Mouse (Mus musculus) heart, embryonic 11.5 days (tissue): ENCODE measurements around the gene Kif26b. TPM values are rescaled to one million over a fixed set of nuclear protein-coding genes. Genes with fewer than 3 reads are reported as not detected.
A peak's percentile ranks its signal among the peaks of the same experiment; 100 is the strongest.

Source experiments
- ATAC-seq: fragments of 200-750 bp; cut with Nextera tagmentation; replicated peaks from 2 replicates; pipeline ENCODE4 v1.8.0; 2017; ENCODE audit warnings: moderate library complexity; ENCODE audit not compliant: insufficient number of reproducible peaks, low FRiP score, low TSS enrichment
- H3K27ac ChIP-seq: fragments of 300-500 bp; sonication (generic); 2 replicates; pipeline ENCODE4 v1.5.1; 2014; ENCODE audit warnings: mild to moderate bottlenecking, low read depth, low read length
- H3K27me3 ChIP-seq: fragments of 300-500 bp; sonication (generic); 2 replicates; pipeline ENCODE4 v1.6.1; 2014; ENCODE audit warnings: mild to moderate bottlenecking, low read length, mixed read lengths; ENCODE audit not compliant: control insufficient read depth, insufficient read depth
- H3K36me3 ChIP-seq: fragments of 300-500 bp; sonication (generic); 2 replicates; pipeline ENCODE4 v1.6.1; 2014; ENCODE audit warnings: mild to moderate bottlenecking, low read length, moderate library complexity, mixed read lengths; ENCODE audit not compliant: control insufficient read depth, insufficient read depth
- H3K4me1 ChIP-seq: fragments of 300-500 bp; sonication (generic); 2 replicates; pipeline ENCODE4 v1.6.1; 2014; ENCODE audit warnings: low read length; ENCODE audit not compliant: control insufficient read depth, insufficient read depth
- H3K4me2 ChIP-seq: fragments of 300-500 bp; sonication (generic); 2 replicates; pipeline ENCODE4 v1.6.1; 2014; ENCODE audit warnings: mild to moderate bottlenecking, moderate library complexity
- H3K4me3 ChIP-seq: fragments of 300-500 bp; sonication (generic); 2 replicates; pipeline ENCODE4 v1.5.1; 2014; ENCODE audit warnings: low read depth, low read length
- H3K9ac ChIP-seq: fragments of 300-500 bp; sonication (generic); 2 replicates; pipeline ENCODE4 v1.6.1; 2014; ENCODE audit warnings: mild to moderate bottlenecking, low read depth, low read length, moderate library complexity
- H3K9me3 ChIP-seq: fragments of 300-500 bp; sonication (generic); replicated peaks from 2 replicates; pipeline ENCODE4 v1.6.1; 2016; ENCODE audit warnings: low read length; ENCODE audit not compliant: control insufficient read depth
- WGBS: fragments of 180-500 bp; shearing (Covaris S2); extraction: QIAGEN DNeasy Blood & Tissue Kit; methylation state at CpG from one replicate; pipeline ENCODE4 v1.1.7; 2014; ENCODE audit not compliant: insufficient replicate concordance; 5-methylcytosine and 5-hydroxymethylcytosine counted together
- polyA plus RNA-seq: library from polyadenylated mRNA; unstranded; fragments of >200 nt; fragmentation: Nextera tagmentation; extraction: Ambion mirVana; gene quantifications from 2 replicates; pipeline ENCODE4 v1.2.1, GENCODE M21; 2014

Kif26b gene
- polyA plus RNA-seq, 1 experiment from 2014 or later: 18.9 TPM

DNA sequence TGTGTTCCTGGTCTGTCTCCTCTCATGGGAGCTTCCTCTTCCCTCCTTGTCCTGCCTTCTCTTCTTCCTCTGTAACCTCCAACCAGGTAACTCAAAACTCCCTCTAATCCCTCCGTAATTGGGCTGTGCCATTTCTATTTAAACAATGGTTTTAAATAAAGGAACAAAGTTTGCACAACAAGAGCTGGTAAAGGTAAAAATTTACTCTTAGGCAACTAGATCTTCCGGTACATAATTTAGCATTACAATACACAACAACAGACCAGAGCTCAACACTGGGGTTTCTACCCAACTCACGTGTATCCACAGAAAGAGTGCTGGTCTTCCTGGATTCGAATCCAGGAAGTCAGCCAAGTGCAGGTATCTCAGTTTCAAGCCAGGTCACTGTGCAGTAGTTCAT is 205.7 kb downstream of the Kif26b start:
- no peak for ATAC-seq
- no peak overlapping the region for H3K27ac ChIP-seq
- no peaks in the 10 kb centered on the region for H3K9me3 ChIP-seq
- 82% methylated on average over 4 of the region's 4 CpGs for WGBS
- no peaks in the 10 kb centered on the region for H3K27me3 ChIP-seq
- H3K36me3 ChIP-seq: 0 out of 2 replicates have a peak, but pooled peaks cover 2% of the 10 kb centered on the region
- no peak overlapping the region for H3K4me3 ChIP-seq
- peaks cover 21% of the 10 kb centered on the region for H3K4me1 ChIP-seq
- no peak overlapping the region for H3K9ac ChIP-seq
- H3K4me2 ChIP-seq: no peak overlapping the region

DNA sequence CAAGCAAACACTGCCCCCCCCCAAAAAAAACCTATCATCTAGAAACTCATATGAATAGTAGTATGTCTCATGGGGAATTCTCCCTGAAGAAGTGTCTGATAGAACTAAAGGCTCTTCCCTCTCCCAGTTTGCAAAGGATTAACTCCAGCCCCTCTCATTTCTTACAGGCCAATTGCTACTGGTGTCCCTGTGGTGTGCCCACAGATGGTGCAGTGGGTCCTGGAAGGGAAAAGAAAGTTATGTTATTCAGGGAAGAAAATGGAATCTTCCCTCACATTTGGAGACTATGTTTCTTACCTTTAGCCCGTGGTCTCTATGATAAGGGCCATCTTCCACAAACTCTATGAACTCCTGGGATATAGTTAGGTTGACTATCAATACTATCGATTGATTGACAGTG is 208.0 kb downstream of the Kif26b start:
- WGBS: 79% methylated on average over 2 of the region's 2 CpGs
- Histone ChIP-seq H3K36me3 (no peaks in the 10 kb centered on the region), H3K9ac (no peak overlapping the region), H3K4me2 (no peak overlapping the region), H3K4me3 (no peak overlapping the region), H3K27ac (no peak overlapping the region), H3K9me3 (no peaks in the 10 kb centered on the region), H3K27me3 (no peaks in the 10 kb centered on the region), H3K4me1 (peaks cover 21% of the 10 kb centered on the region)
- no peak for ATAC-seq

DNA sequence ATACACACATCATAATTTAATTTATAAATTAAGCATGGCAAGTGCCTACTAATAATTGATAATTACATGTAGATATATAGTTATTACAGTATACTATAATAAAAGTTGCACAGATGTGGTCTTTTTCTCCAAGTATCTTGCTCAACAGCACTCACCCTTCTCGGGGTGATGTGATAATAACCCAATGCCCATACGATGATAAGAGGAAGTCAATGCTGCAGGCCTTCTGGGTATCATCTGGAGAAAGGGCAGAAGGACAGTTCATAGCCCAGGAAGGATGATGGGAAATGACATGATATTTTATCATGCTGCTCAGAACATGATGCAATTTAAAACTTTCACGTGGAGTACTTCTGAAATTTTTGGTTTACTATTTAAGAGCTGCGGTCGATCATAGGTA is 214.9 kb downstream of the Kif26b start:
- no peak for ATAC-seq
- no peak overlapping the region for H3K4me2 ChIP-seq
- no peak overlapping the region for H3K4me3 ChIP-seq
- no peaks in the 10 kb centered on the region for H3K27me3 ChIP-seq
- no peaks in the 10 kb centered on the region; the same call in 1 of the 2 replicates for H3K4me1 ChIP-seq
- H3K36me3 ChIP-seq: no peaks in the 10 kb centered on the region
- H3K9me3 ChIP-seq: no peaks in the 10 kb centered on the region
- no peak overlapping the region for H3K27ac ChIP-seq
- 85% methylated on average over 5 of the region's 5 CpGs for WGBS
- no peak overlapping the region for H3K9ac ChIP-seq

DNA sequence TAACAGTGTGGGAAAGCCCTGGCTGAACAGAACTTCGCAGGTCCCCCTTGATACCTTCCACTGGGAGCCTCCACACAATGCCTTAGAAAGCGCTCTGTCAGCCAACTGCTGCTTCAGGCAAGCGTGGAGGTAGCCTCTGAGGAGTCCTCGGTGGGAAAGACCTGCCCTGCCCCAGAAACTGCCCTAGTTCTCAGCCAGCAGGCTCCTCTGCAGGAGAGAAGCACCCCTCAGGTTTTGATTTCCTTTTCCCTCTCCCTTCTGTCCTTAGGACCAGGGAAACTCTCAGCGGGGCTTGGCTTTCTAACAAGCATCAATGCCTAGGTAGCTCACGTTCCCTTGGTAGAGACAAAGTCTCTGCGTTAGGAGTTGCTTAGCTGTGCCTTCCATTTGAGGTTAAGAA is 215.6 kb downstream of the Kif26b start:
- no peaks in the 10 kb centered on the region for H3K27me3 ChIP-seq
- H3K4me3 ChIP-seq: no peak overlapping the region
- H3K9ac ChIP-seq: no peak overlapping the region
- H3K4me2 ChIP-seq: no peak overlapping the region
- WGBS: 68% methylated on average over 7 of the region's 7 CpGs
- no peaks in the 10 kb centered on the region for H3K9me3 ChIP-seq
- no peaks in the 10 kb centered on the region for H3K36me3 ChIP-seq
- no peaks in the 10 kb centered on the region; the same call in 1 of the 2 replicates for H3K4me1 ChIP-seq
- no peak for ATAC-seq
- peak overlapping the region; percentile 42; the same call in 1 of the 2 replicates for H3K27ac ChIP-seq

DNA sequence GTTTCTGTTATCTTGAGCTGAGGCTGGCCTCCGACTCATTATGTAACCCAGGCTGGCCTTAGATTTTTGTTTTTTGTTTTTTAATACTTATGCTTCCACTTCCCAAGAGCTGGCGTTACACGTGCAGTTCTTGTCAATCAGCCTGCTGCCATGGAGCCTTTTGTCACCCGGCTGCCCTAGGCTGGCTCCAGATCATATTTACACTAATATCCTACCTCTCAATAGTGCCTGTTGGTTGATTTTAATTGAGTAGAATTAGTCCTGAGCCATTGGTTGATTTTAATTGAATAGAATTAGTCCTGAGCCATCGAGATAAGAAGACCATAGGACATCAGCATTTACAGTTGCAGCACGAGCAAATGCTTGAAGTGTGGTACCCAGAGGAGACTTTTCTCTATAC is 216.0 kb downstream of the Kif26b start:
- no peaks in the 10 kb centered on the region; the same call in 1 of the 2 replicates for H3K4me1 ChIP-seq
- 77% methylated on average over 6 of the region's 6 CpGs for WGBS
- H3K27me3 ChIP-seq: no peaks in the 10 kb centered on the region
- no peak overlapping the region for H3K27ac ChIP-seq
- no peak overlapping the region for H3K4me2 ChIP-seq
- no peaks in the 10 kb centered on the region for H3K9me3 ChIP-seq
- no peak overlapping the region for H3K9ac ChIP-seq
- no peaks in the 10 kb centered on the region for H3K36me3 ChIP-seq
- H3K4me3 ChIP-seq: no peak overlapping the region
- ATAC-seq: no peak

DNA sequence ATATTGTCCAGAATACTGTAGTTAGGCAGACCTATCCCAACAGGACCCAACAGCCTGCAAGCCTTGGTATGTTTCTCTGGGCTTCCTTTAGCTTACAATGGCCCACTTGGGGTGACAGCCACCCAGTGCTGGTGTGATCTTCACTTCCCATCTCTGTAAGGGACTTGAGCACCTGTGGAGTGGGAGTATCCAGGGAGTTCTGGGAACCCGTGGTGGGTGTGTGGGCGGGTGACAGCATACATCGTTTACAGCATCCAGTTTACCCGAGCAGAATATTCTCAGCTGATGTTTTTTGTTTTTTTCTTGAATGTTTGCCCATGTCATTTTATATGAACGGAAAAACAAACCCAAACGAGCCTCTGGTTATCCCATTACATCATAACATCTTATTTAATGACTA is 216.5 kb downstream of the Kif26b start:
- Histone ChIP-seq H3K27me3 (no peaks in the 10 kb centered on the region), H3K4me2 (no peak overlapping the region), H3K9me3 (no peaks in the 10 kb centered on the region), H3K4me1 (no peaks in the 10 kb centered on the region; the same call in 1 of the 2 replicates), H3K4me3 (no peak overlapping the region), H3K36me3 (no peaks in the 10 kb centered on the region), H3K9ac (no peak overlapping the region), H3K27ac (no peak overlapping the region)
- WGBS: 81% methylated on average over 6 of the region's 6 CpGs
- no peak for ATAC-seq

DNA sequence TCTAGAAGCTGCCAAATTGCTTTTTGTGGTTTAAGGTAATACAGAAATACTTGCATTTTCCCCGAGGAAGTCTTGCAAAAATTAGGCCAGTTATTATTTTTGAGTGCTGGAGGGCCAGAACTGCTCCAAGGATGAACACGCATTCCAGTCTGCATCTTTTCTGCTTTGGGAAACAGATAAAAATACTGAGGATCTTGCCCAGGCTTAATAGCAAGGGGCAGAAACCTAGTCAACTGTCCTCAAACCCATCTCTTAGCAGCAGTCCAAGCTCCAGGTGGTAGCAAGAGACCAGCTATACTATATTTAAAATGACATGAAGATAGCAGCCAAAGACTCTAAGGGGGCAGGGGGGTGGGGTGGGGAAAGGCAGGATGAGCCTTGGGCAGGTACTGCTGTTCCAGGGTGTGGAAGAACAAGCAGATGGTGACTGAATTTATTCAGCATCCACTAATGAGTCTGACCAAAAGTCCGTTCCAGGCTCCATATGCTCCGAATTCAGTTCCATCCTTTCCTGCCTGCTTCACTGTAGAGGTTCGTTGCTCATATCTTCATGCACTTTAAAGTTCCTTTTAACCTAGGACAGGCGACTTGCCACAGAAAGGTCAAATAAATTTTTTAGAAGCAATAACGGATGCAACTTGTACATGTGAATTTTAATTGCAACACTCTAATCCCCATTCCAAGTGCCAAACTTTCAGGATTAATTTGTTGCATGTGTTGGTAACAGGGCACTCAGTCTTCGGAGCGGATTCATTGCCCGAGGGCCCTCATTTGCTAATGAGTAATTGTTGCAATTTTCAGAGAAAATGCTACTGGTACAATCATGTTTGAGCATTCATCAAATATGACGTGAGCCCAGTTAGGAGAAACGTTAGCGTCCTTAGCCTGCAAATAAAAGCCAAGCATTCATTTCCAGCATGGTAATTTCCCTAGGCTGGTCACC is 218.6 kb downstream of the Kif26b start:
- H3K27me3 ChIP-seq: no peaks in the 10 kb centered on the region
- H3K4me2 ChIP-seq: no peak overlapping the region
- H3K9ac ChIP-seq: no peak overlapping the region
- no peaks in the 10 kb centered on the region for H3K9me3 ChIP-seq
- H3K36me3 ChIP-seq: no peaks in the 10 kb centered on the region
- 81% methylated on average over 13 of the region's 13 CpGs for WGBS
- H3K4me1 ChIP-seq: no peaks in the 10 kb centered on the region; the same call in 1 of the 2 replicates
- H3K4me3 ChIP-seq: no peak overlapping the region
- ATAC-seq: no peak
- H3K27ac ChIP-seq: no peak overlapping the region

DNA sequence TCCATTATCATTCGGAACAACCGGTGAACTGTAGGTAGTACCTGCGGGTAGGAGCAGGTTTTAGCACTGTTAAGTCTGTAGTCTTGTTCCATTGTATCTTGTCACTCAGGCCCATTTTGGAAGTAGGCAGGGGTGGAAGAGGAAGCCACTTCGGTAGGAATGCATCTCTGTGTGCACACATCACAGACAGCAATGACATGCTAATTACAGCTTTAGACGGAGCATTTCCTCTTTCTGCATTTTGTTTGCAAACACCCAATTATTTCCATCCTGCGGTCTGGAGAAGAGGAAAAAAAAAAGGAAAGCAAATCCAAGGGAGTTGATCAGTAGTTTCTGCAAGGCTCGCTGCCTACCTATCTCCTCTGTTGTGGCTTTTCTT is 219.3 kb downstream of the Kif26b start:
- no peak overlapping the region for H3K4me3 ChIP-seq
- no peaks in the 10 kb centered on the region for H3K9me3 ChIP-seq
- ATAC-seq: no peak
- H3K36me3 ChIP-seq: no peaks in the 10 kb centered on the region
- WGBS: 72% methylated on average over 7 of the region's 7 CpGs
- H3K9ac ChIP-seq: no peak overlapping the region
- no peak overlapping the region for H3K27ac ChIP-seq
- no peaks in the 10 kb centered on the region; the same call in 1 of the 2 replicates for H3K4me1 ChIP-seq
- H3K4me2 ChIP-seq: no peak overlapping the region
- H3K27me3 ChIP-seq: no peaks in the 10 kb centered on the region

DNA sequence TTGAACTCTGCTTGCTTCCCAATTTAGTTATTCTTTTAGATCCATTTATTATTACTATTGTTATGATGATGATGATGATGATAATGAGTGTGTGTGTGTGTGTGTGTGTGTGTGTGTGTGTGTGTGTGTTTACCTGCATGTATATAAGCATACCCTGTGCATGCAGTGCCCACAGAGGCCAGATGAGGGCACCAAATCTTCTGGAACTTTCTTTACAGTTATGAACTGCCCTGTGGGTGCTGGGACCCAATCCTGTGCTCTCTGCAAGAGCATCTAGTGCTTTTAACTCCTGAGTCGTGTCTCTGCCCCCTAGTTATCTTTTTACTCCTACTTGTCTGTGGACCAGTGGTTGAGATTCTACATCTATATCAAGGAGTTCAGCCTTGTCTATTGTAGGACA is 219.7 kb downstream of the Kif26b start:
- Histone ChIP-seq H3K9ac (no peak overlapping the region), H3K36me3 (no peaks in the 10 kb centered on the region), H3K27ac (no peak overlapping the region), H3K4me1 (no peaks in the 10 kb centered on the region; the same call in 1 of the 2 replicates), H3K27me3 (no peaks in the 10 kb centered on the region), H3K9me3 (no peaks in the 10 kb centered on the region), H3K4me3 (no peak overlapping the region), H3K4me2 (no peak overlapping the region)
- no peak for ATAC-seq
- 85% methylated on average over 1 of the region's 1 CpGs for WGBS
